Mouse (Mus musculus): ENCODE data around the gene Fermt1. TPM values are rescaled to one million over a fixed set of nuclear protein-coding genes. Genes with fewer than 3 reads are reported as not detected.

The Fermt1 gene
- polyA plus RNA-seq, 1 experiment from 2014 or later = 69.7 TPM

DNA sequence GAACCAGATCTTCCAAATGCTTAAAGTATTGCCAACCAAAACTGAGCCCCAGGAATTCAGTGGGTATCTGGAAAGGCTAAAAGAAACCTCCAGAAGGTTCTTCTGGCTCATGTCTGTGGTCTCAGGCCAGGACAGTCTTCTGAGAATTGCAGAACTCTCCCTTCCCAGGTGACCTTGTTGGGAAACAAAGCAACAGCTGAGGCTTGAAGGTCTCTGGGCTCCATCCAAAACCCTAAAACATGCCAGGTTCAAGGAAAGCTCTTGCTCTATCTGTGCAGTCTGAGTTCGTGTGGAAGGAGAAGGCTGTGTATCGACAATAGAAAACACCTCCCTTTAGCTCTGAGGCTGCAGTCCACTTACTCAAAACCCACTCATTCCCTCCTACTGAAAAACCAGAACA is 40.7 kb downstream of the Fermt1 start:
- H3K9ac ChIP-seq (ENCODE audit: low read depth, low read length) = no peak overlapping the region
- peaks cover 24% of the 10 kb centered on the region for H3K36me3 ChIP-seq (ENCODE audit: control insufficient read depth, insufficient read depth)
- no peaks in the 10 kb centered on the region for H3K27me3 ChIP-seq (replicated peaks; ENCODE audit: control insufficient read depth, insufficient read depth, low read length)
- H3K9me3 ChIP-seq (ENCODE audit: control insufficient read depth) = no peaks in the 10 kb centered on the region
- no peak overlapping the region for H3K4me3 ChIP-seq (ENCODE audit: low read depth, low read length)
- no peak overlapping the region for H3K4me2 ChIP-seq (replicated peaks; ENCODE audit: low read depth)
- ATAC-seq = no peak
- no peak overlapping the region for H3K27ac ChIP-seq (ENCODE audit: low read depth, low read length)
- WGBS = 75% methylated on average over 2 of the region's 2 CpGs
- no peaks in the 10 kb centered on the region for H3K4me1 ChIP-seq (replicated peaks; ENCODE audit: control insufficient read depth, insufficient read depth, low read length)
- no peak for TF ChIP-seq CTCF (IDR thresholded peaks at IDR 0.05; ENCODE audit: low read depth)

DNA sequence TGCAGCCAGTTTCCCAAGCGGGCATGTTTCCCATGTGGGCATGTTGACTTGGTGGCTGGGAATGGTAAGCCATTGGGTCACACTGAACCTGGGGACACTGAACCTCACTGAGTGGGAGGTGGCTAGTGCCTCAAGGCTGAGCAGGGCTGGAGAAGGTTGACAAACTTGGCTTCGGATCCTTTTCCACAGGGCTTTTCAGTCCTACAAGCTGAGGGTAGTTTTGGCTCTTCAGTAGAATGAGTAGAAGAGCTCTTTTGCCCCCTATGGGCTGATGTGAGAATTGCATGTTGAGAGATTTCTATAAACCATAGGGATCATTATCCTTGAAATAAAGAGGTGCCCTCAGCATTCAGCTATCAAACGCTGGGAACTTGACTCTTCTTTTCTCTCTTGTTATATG is 42.2 kb downstream of the Fermt1 start:
- H3K4me3 ChIP-seq (ENCODE audit: low read depth, low read length) = no peak overlapping the region
- H3K9me3 ChIP-seq (ENCODE audit: control insufficient read depth) = no peaks in the 10 kb centered on the region
- WGBS = 45% methylated on average over 3 of the region's 3 CpGs
- no peaks in the 10 kb centered on the region for H3K27me3 ChIP-seq (replicated peaks; ENCODE audit: control insufficient read depth, insufficient read depth, low read length)
- no peak overlapping the region for H3K4me2 ChIP-seq (replicated peaks; ENCODE audit: low read depth)
- peaks cover 21% of the 10 kb centered on the region for H3K36me3 ChIP-seq (ENCODE audit: control insufficient read depth, insufficient read depth)
- H3K9ac ChIP-seq (ENCODE audit: low read depth, low read length) = no peak overlapping the region
- no peaks in the 10 kb centered on the region for H3K4me1 ChIP-seq (replicated peaks; ENCODE audit: control insufficient read depth, insufficient read depth, low read length)
- ATAC-seq = 0 out of 2 replicates have a peak, but pooled peaks have one; percentile 23
- TF ChIP-seq CTCF (IDR thresholded peaks at IDR 0.05; ENCODE audit: low read depth) = peak; percentile 81
- no peak overlapping the region for H3K27ac ChIP-seq (ENCODE audit: low read depth, low read length)

DNA sequence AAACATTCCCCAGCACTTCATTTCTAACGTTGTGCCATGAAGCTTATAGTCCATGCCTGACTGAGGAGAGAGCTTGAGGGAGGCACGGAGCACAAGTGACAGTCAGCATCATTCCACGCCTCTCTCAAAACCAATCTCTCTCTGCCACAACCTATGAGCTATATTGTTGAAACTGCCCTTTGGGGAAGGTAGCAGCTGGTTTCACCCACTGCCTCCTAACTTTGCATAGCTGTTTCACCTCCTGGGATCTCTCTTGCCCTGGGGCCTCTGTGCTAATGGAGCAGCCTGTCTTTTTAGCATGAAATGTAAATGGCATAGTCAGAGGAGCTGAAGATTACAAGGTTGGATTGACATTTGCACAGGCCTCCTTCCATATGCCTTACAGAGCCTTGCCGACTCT is 43.6 kb downstream of the Fermt1 start:
- no peak for TF ChIP-seq CTCF (IDR thresholded peaks at IDR 0.05; ENCODE audit: low read depth)
- Histone ChIP-seq H3K9ac (ENCODE audit: low read depth, low read length) (no peak overlapping the region), H3K27me3 (replicated peaks; ENCODE audit: control insufficient read depth, insufficient read depth, low read length) (no peaks in the 10 kb centered on the region), H3K4me1 (replicated peaks; ENCODE audit: control insufficient read depth, insufficient read depth, low read length) (no peaks in the 10 kb centered on the region), H3K4me3 (ENCODE audit: low read depth, low read length) (no peak overlapping the region), H3K9me3 (ENCODE audit: control insufficient read depth) (no peaks in the 10 kb centered on the region), H3K36me3 (ENCODE audit: control insufficient read depth, insufficient read depth) (peaks cover 21% of the 10 kb centered on the region), H3K27ac (ENCODE audit: low read depth, low read length) (no peak overlapping the region), H3K4me2 (replicated peaks; ENCODE audit: low read depth) (no peak overlapping the region)
- WGBS = 69% methylated on average over 4 of the region's 4 CpGs
- ATAC-seq = no peak

DNA sequence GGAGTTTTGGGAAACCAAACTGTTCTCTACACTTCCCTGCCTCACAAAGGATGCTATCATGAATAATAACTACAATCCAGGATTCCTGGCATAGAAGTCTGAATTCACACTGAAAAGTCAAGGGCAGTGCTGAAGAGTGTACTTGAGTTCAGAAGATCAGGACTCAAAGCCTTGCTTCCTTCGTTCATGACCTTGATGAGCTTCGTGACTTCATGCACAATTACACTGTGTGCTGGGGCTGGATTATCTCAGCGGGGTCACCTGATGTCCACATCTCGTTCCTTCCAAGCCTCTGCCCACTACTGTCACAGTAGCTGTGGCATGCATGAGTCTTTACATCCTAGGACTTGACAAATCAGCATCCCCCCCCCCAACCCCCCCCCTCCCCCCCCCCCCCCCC is 44.1 kb downstream of the Fermt1 start:
- Histone ChIP-seq H3K27ac (ENCODE audit: low read depth, low read length) (no peak overlapping the region), H3K4me1 (replicated peaks; ENCODE audit: control insufficient read depth, insufficient read depth, low read length) (no peaks in the 10 kb centered on the region), H3K9me3 (ENCODE audit: control insufficient read depth) (no peaks in the 10 kb centered on the region), H3K27me3 (replicated peaks; ENCODE audit: control insufficient read depth, insufficient read depth, low read length) (no peaks in the 10 kb centered on the region), H3K9ac (ENCODE audit: low read depth, low read length) (no peak overlapping the region), H3K4me2 (replicated peaks; ENCODE audit: low read depth) (no peak overlapping the region), H3K36me3 (ENCODE audit: control insufficient read depth, insufficient read depth) (peaks cover 21% of the 10 kb centered on the region), H3K4me3 (ENCODE audit: low read depth, low read length) (no peak overlapping the region)
- no peak for ATAC-seq
- 75% methylated on average over 4 of the region's 4 CpGs for WGBS
- no peak for TF ChIP-seq CTCF (IDR thresholded peaks at IDR 0.05; ENCODE audit: low read depth)

DNA sequence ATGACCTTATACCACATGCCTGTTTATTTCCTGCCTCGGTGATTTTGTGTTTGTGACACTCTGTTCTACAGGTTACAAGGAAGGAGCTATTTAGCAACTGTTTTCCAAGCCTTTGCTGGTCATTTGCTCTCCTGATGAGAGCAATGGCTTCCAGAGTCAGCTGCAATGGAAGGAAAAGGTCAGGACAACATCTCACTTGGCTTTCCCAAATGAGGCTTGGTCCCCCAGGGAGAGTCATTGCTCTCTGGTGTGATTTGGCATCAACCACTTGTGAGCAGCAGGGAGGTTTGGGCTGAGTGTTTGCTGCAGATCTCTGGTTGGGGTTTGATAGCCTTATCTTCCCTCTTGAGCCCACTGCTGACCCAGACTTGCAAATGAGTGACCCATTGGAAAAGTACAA is 45.1 kb downstream of the Fermt1 start:
- H3K4me2 ChIP-seq (replicated peaks; ENCODE audit: low read depth) = no peak overlapping the region
- WGBS = 90% methylated on average over 1 of the region's 1 CpGs
- no peak overlapping the region for H3K9ac ChIP-seq (ENCODE audit: low read depth, low read length)
- H3K36me3 ChIP-seq (ENCODE audit: control insufficient read depth, insufficient read depth) = peaks cover 11% of the 10 kb centered on the region; the same call in 1 of the 2 replicates
- H3K4me1 ChIP-seq (replicated peaks; ENCODE audit: control insufficient read depth, insufficient read depth, low read length) = no peaks in the 10 kb centered on the region
- H3K9me3 ChIP-seq (ENCODE audit: control insufficient read depth) = no peaks in the 10 kb centered on the region
- no peak for TF ChIP-seq CTCF (IDR thresholded peaks at IDR 0.05; ENCODE audit: low read depth)
- H3K27me3 ChIP-seq (replicated peaks; ENCODE audit: control insufficient read depth, insufficient read depth, low read length) = no peaks in the 10 kb centered on the region
- no peak for ATAC-seq
- H3K4me3 ChIP-seq (ENCODE audit: low read depth, low read length) = no peak overlapping the region
- H3K27ac ChIP-seq (ENCODE audit: low read depth, low read length) = no peak overlapping the region

DNA sequence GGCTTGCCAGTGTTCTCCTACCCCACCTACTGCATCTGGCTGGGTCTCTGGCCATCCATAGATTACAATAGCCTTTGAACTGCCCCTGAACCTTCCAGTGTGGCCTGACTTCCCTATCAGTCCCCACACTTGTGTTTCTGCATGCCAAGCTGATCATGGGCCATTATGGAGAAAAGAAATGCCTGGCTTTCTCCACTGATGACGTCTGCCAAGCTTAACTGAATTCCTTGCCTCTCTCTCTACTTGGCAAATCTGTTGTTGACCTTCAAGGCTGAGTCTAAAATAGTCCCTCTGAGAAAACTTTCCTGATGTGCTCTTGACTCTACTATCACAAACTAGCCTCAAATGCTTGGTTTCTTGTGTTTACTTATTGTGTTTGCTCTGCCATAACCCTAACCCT is 47.5 kb downstream of the Fermt1 start:
- WGBS = 27% methylated on average over 1 of the region's 1 CpGs
- H3K27me3 ChIP-seq (replicated peaks; ENCODE audit: control insufficient read depth, insufficient read depth, low read length) = no peaks in the 10 kb centered on the region
- no peak for ATAC-seq
- H3K36me3 ChIP-seq (ENCODE audit: control insufficient read depth, insufficient read depth) = no peaks in the 10 kb centered on the region
- H3K4me3 ChIP-seq (ENCODE audit: low read depth, low read length) = no peak overlapping the region
- H3K9ac ChIP-seq (ENCODE audit: low read depth, low read length) = no peak overlapping the region
- no peak for TF ChIP-seq CTCF (IDR thresholded peaks at IDR 0.05; ENCODE audit: low read depth)
- no peaks in the 10 kb centered on the region for H3K4me1 ChIP-seq (replicated peaks; ENCODE audit: control insufficient read depth, insufficient read depth, low read length)
- H3K27ac ChIP-seq (ENCODE audit: low read depth, low read length) = no peak overlapping the region
- H3K4me2 ChIP-seq (replicated peaks; ENCODE audit: low read depth) = no peak overlapping the region
- no peaks in the 10 kb centered on the region for H3K9me3 ChIP-seq (ENCODE audit: control insufficient read depth)

DNA sequence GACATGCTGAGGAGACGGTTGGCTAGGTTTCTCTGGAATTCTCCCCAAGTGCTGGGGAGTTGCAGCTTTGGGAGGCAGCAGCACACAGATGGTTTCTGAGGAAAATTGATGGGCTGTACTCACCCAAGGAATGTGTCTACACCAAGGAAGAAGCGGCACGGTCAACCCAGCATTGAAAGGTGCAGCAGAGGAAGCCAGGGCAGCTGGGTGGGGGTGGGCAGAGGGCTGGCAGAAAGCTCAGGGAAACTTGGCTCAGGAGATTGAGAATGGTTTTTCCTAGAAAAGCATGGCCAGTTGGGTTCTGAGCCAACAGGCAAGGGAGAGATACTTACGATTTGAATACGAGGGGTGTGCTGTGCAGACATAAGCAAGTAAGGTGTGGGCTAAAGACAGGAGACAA is 51.9 kb downstream of the Fermt1 start:
- Histone ChIP-seq H3K4me3 (ENCODE audit: low read depth, low read length) (no peak overlapping the region), H3K9ac (ENCODE audit: low read depth, low read length) (no peak overlapping the region), H3K4me2 (replicated peaks; ENCODE audit: low read depth) (no peak overlapping the region), H3K27me3 (replicated peaks; ENCODE audit: control insufficient read depth, insufficient read depth, low read length) (no peaks in the 10 kb centered on the region), H3K27ac (ENCODE audit: low read depth, low read length) (no peak overlapping the region), H3K36me3 (ENCODE audit: control insufficient read depth, insufficient read depth) (no peaks in the 10 kb centered on the region), H3K4me1 (replicated peaks; ENCODE audit: control insufficient read depth, insufficient read depth, low read length) (no peaks in the 10 kb centered on the region), H3K9me3 (ENCODE audit: control insufficient read depth) (no peaks in the 10 kb centered on the region)
- WGBS = 78% methylated on average over 5 of the region's 5 CpGs
- TF ChIP-seq CTCF (IDR thresholded peaks at IDR 0.05; ENCODE audit: low read depth) = no peak
- ATAC-seq = no peak
